Mouse (Mus musculus) embryonic facial prominence, embryonic 15.5 days (tissue): ENCODE data around the gene Tdrkh. TPM values are rescaled to one million over a fixed set of nuclear protein-coding genes. Genes with fewer than 3 reads are reported as not detected.
A peak's percentile ranks its signal among the peaks of the same experiment; 100 is the strongest.

ENCODE experiments used
- ATAC-seq: fragments of 200-750 bp; cut with Nextera tagmentation; 2 replicates; pipeline ENCODE4 v1.8.0; 2017; ENCODE audit warnings: low read depth, moderate TSS enrichment; ENCODE audit not compliant: insufficient number of reproducible peaks, low FRiP score, low TSS enrichment
- H3K27ac ChIP-seq: fragments of 300-500 bp; sonication (generic); replicated peaks from 2 replicates; pipeline ENCODE4 v1.5.1; 2015; ENCODE audit warnings: mild to moderate bottlenecking, inconsistent platforms
- H3K27me3 ChIP-seq: fragments of 300-500 bp; sonication (generic); 2 replicates; pipeline ENCODE4 v1.6.1; 2015; ENCODE audit warnings: inconsistent platforms
- H3K36me3 ChIP-seq: fragments of 300-500 bp; sonication (generic); 2 replicates; pipeline ENCODE4 v1.6.1; 2015; ENCODE audit warnings: mild to moderate bottlenecking, inconsistent platforms
- H3K4me1 ChIP-seq: fragments of 300-500 bp; sonication (generic); 2 replicates; pipeline ENCODE4 v1.6.1; 2015; ENCODE audit warnings: inconsistent platforms
- H3K4me2 ChIP-seq: fragments of 300-500 bp; sonication (generic); replicated peaks from 2 replicates; pipeline ENCODE4 v1.6.1; 2015; ENCODE audit warnings: mild to moderate bottlenecking, inconsistent platforms
- H3K4me3 ChIP-seq: fragments of 300-500 bp; sonication (generic); replicated peaks from 2 replicates; pipeline ENCODE4 v1.5.1; 2015; ENCODE audit warnings: mild to moderate bottlenecking, inconsistent platforms
- H3K9ac ChIP-seq: fragments of 300-500 bp; sonication (generic); 2 replicates; pipeline ENCODE4 v1.6.1; 2015; ENCODE audit warnings: inconsistent platforms
- H3K9me3 ChIP-seq: fragments of 300-500 bp; sonication (generic); replicated peaks from 2 replicates; pipeline ENCODE4 v1.6.1; 2016; ENCODE audit warnings: inconsistent platforms
- WGBS: fragments of 180-500 bp; shearing (Covaris S2); methylation state at CpG from one replicate; pipeline ENCODE4 v1.1.7; 2015; 5-methylcytosine and 5-hydroxymethylcytosine counted together
- polyA plus RNA-seq: library from polyadenylated mRNA; unstranded; fragments of >200 nt; fragmentation: Nextera tagmentation; extraction: Ambion mirVana; gene quantifications from 2 replicates; pipeline ENCODE4 v1.2.1, GENCODE M21; 2015

Tdrkh gene
- 7.9 and 8.3 TPM in 2 replicates for polyA plus RNA-seq

DNA sequence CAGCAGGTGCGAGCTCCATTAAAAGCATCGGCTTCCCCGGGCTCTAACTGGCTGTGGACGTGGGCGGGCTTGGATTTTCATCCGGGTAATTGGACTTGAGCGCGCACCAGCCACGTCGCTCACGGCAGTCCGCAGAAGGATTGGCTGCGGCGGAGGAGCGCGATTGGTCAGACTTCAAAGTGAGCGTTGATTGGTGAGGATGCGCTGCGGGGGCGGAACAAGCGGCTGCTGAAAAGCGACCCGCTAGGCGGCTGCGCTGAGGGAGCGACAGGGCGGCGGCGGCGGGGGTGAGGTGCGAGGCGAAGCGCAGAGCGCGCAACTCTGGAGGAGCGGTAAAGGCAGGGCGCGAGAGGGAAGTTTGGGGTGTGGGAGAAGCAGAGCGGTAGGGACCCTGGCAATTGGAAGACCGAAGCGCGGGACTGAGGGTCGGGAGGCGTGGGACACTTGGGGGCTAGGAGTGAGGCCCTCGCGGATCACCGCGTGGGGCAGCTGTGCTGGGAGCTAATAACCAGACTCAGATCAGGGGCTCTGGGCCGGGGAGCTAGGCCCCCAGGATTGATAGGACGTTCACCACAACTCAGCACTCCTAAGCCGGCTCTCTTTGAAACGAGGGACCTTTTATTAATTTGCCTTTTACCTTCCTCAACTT, at the start of gene Tdrkh:
Gene Tdrkh (plus strand): TSS at position 243 of the 649 bp plus-strand sequence.
- Histone ChIP-seq H3K4me2 (peak within 1 kb of the TSS; percentile 94), H3K9ac (peak within 1 kb of the TSS; percentile 26; the same call in 1 of the 2 replicates), H3K4me1 (peaks cover 11% of the 10 kb centered on the region), H3K36me3 (no peaks in the 10 kb centered on the region), H3K27me3 (no peaks in the 10 kb centered on the region; the same call in 1 of the 2 replicates), H3K9me3 (no peaks in the 10 kb centered on the region), H3K4me3 (peak within 1 kb of the TSS; percentile 47), H3K27ac (no peak within 1 kb of the TSS)
- 8% methylated on average over 52 of the region's 52 CpGs for WGBS
- ATAC-seq: peak; percentile 99

- H3K27ac ChIP-seq: peak overlapping the region; percentile 41; the same call in 1 of the 2 replicates
Measured at GRCm38 (mm10) chr3:94363291-94364153, 49.6 kb upstream of the Tdrkh start.

GRCm38 (mm10) chr3:94364154-94364526, 48.9 kb upstream of the Tdrkh start:
- Histone ChIP-seq H3K36me3 (no peaks in the 10 kb centered on the region), H3K4me3 (peak overlapping the region; percentile 55), H3K9me3 (no peaks in the 10 kb centered on the region), H3K4me2 (peak overlapping the region; percentile 81), H3K27ac (peak overlapping the region; percentile 41; the same call in 1 of the 2 replicates), H3K4me1 (peaks cover 14% of the 10 kb centered on the region), H3K9ac (peak overlapping the region; percentile 78), H3K27me3 (peaks cover 18% of the 10 kb centered on the region; the same call in 1 of the 2 replicates)
- ATAC-seq: peak; percentile 42; the same call in 1 of the 2 replicates
- 6% methylated on average over 23 of the region's 23 CpGs for WGBS

More at GRCm38 (mm10) chr3:94363291-94364153, 49.6 kb upstream of the Tdrkh start:
- Histone ChIP-seq H3K9me3 (no peaks in the 10 kb centered on the region), H3K9ac (peak overlapping the region; percentile 78), H3K4me2 (peak overlapping the region; percentile 81), H3K36me3 (no peaks in the 10 kb centered on the region), H3K4me1 (peaks cover 14% of the 10 kb centered on the region), H3K27me3 (peaks cover 18% of the 10 kb centered on the region; the same call in 1 of the 2 replicates), H3K4me3 (peak overlapping the region; percentile 55)
- WGBS: 7% methylated on average over 95 of the region's 97 CpGs
- ATAC-seq: peak; percentile 61

DNA sequence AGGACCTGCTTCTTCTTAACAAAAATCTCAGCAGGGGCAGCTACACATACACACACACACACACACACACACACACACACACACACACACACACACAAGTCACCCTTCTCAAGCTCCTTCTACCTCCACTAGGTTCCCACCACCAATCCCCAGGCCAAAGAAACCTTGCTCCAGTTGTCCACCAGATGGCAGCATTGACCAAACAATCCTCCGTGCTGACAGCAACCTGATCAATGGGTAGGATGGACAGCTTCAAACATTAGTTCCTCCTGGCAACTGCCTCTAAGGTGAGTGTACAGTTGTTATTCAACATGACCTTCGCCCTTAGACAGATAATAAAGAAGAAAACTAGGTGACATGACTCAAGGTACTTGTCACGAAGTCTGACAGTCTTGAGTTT, 46.3 kb upstream of the Tdrkh start:
- WGBS: 19% methylated on average over 3 of the region's 3 CpGs
- no peak overlapping the region for H3K27ac ChIP-seq
- H3K4me3 ChIP-seq: no peak overlapping the region
- H3K9me3 ChIP-seq: no peaks in the 10 kb centered on the region
- no peak overlapping the region for H3K9ac ChIP-seq
- peaks cover 18% of the 10 kb centered on the region; the same call in 1 of the 2 replicates for H3K27me3 ChIP-seq
- no peaks in the 10 kb centered on the region for H3K36me3 ChIP-seq
- ATAC-seq: no peak
- peaks cover 18% of the 10 kb centered on the region for H3K4me1 ChIP-seq
- no peak overlapping the region for H3K4me2 ChIP-seq

DNA sequence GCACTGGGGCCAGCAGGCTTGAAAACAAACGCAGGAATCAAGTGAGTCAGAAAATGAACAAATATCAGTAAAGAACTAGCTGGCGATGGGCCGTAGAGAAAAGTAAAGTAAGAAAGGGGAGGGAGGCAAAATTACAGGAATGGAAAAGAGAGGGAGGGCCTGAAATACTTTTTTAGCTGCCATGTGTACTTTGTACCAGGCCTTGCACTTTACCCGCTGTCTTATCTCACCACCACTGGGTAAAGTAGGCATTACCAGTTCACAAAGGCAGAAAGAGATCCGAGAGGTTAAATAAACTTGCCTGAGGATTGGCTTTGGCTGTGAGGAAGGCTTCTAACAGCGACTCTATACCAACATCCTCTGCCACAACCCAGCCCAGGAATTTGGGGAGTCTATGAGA, 45.6 kb upstream of the Tdrkh start:
- no peaks in the 10 kb centered on the region for H3K36me3 ChIP-seq
- no peak overlapping the region for H3K9ac ChIP-seq
- no peaks in the 10 kb centered on the region for H3K9me3 ChIP-seq
- ATAC-seq: no peak
- WGBS: 80% methylated on average over 6 of the region's 6 CpGs
- peaks cover 25% of the 10 kb centered on the region for H3K4me1 ChIP-seq
- no peak overlapping the region for H3K4me2 ChIP-seq
- peaks cover 18% of the 10 kb centered on the region; the same call in 1 of the 2 replicates for H3K27me3 ChIP-seq
- H3K27ac ChIP-seq: no peak overlapping the region
- H3K4me3 ChIP-seq: no peak overlapping the region

GRCm38 (mm10) chr3:94368631-94369030, 44.4 kb upstream of the Tdrkh start:
- Histone ChIP-seq H3K27me3 (peaks cover 11% of the 10 kb centered on the region; the same call in 1 of the 2 replicates), H3K4me2 (no peak overlapping the region), H3K9me3 (no peaks in the 10 kb centered on the region), H3K36me3 (no peaks in the 10 kb centered on the region), H3K27ac (no peak overlapping the region), H3K4me1 (peaks cover 28% of the 10 kb centered on the region), H3K9ac (no peak overlapping the region), H3K4me3 (no peak overlapping the region)
- no peak for ATAC-seq
- whole genome bisulfite sequencing: 54% methylated on average over 6 of the region's 6 CpGs

DNA sequence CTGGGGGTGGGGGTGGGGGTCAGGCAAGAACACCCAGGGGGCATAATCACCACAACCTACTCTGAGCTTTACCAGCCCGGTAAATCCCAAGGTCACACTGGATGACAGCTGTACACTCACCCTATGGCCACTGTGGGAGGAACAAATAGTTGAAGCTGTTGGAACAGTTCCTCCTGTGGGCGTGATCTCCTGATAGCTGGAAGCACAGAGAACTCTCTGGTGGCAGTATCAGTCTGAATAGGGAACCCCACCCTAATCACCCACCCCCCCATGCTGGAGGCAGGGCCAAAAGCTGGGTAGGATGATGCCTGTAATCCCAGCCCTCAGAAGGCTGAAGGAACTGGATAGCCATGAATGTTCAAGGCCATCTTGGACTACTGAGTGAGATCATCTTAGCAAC, 43.4 kb upstream of the Tdrkh start:
- H3K9me3 ChIP-seq: no peaks in the 10 kb centered on the region
- WGBS: 39% methylated on average over 2 of the region's 2 CpGs
- no peak overlapping the region for H3K4me3 ChIP-seq
- peaks cover 29% of the 10 kb centered on the region for H3K4me1 ChIP-seq
- peaks cover 5% of the 10 kb centered on the region; the same call in 1 of the 2 replicates for H3K27me3 ChIP-seq
- ATAC-seq: no peak
- H3K27ac ChIP-seq: no peak overlapping the region
- no peaks in the 10 kb centered on the region for H3K36me3 ChIP-seq
- H3K9ac ChIP-seq: no peak overlapping the region
- no peak overlapping the region for H3K4me2 ChIP-seq

- Histone ChIP-seq H3K27ac (peak overlapping the region; percentile 49), H3K36me3 (no peaks in the 10 kb centered on the region), H3K4me3 (peak overlapping the region; percentile 12; the same call in 1 of the 2 replicates), H3K9ac (no peak overlapping the region), H3K27me3 (no peaks in the 10 kb centered on the region), H3K4me1 (peaks cover 29% of the 10 kb centered on the region), H3K4me2 (peak overlapping the region; percentile 40), H3K9me3 (no peaks in the 10 kb centered on the region)
- WGBS: 6% methylated on average over 11 of the region's 11 CpGs
- peak; percentile 41 for ATAC-seq
Measured at GRCm38 (mm10) chr3:94371637-94372036, 41.4 kb upstream of the Tdrkh start.

- Histone ChIP-seq H3K27ac (no peak overlapping the region), H3K9me3 (no peaks in the 10 kb centered on the region), H3K4me1 (peaks cover 31% of the 10 kb centered on the region), H3K4me3 (peak overlapping the region; percentile 12; the same call in 1 of the 2 replicates), H3K27me3 (no peaks in the 10 kb centered on the region), H3K4me2 (peak overlapping the region; percentile 40), H3K9ac (no peak overlapping the region), H3K36me3 (no peaks in the 10 kb centered on the region)
- 4% methylated on average over 3 of the region's 3 CpGs for WGBS
- no peak for ATAC-seq
Measured at GRCm38 (mm10) chr3:94372038-94372437, 41.0 kb upstream of the Tdrkh start.

- H3K4me2 ChIP-seq: peak within 1 kb of the TSS; percentile 42
- no peak within 1 kb of the TSS for H3K9ac ChIP-seq
- H3K4me3 ChIP-seq: peak within 1 kb of the TSS; percentile 29
- H3K4me1 ChIP-seq: peaks cover 37% of the 10 kb centered on the region
- no peaks in the 10 kb centered on the region for H3K27me3 ChIP-seq
- ATAC-seq: no peak
- H3K27ac ChIP-seq: peak within 1 kb of the TSS; percentile 49
- no peaks in the 10 kb centered on the region for H3K9me3 ChIP-seq
- WGBS: 20% methylated on average over 5 of the region's 5 CpGs
- no peaks in the 10 kb centered on the region for H3K36me3 ChIP-seq
Measured at GRCm38 (mm10) chr3:94372641-94373040, 40.4 kb upstream of the Tdrkh start, which contains the start of gene Rorc. Gene Rorc, plus strand, starts transcription at chr3:94372794.

GRCm38 (mm10) chr3:94373090-94373489, 40.0 kb upstream of the Tdrkh start:
- Histone ChIP-seq H3K27ac (no peak overlapping the region), H3K4me3 (peak overlapping the region; percentile 29), H3K4me1 (peaks cover 37% of the 10 kb centered on the region), H3K36me3 (no peaks in the 10 kb centered on the region), H3K9me3 (no peaks in the 10 kb centered on the region), H3K4me2 (peak overlapping the region; percentile 42), H3K27me3 (no peaks in the 10 kb centered on the region), H3K9ac (no peak overlapping the region)
- ATAC-seq: 0 out of 2 replicates have a peak, but pooled peaks have one; percentile 22
- 4% methylated on average over 10 of the region's 10 CpGs for WGBS
